Mouse (Mus musculus): ENCODE results near the gene Cysrt1. TPM values are rescaled to one million over a fixed set of nuclear protein-coding genes. Genes with fewer than 3 reads are reported as not detected.

Gene Cysrt1
- polyA plus RNA-seq, 1 experiment from 2014 or later, result not detected

GRCm38 (mm10) chr2:25265897-25266656 is 23.8 kb upstream of the Cysrt1 start:
- Histone ChIP-seq H3K9ac (ENCODE audit: low read length) (peak overlapping the region; percentile 26; the same call in 1 of the 2 replicates), H3K9me3 (ENCODE audit: control insufficient read depth, low read length) (no peaks in the 10 kb centered on the region), H3K4me1 (replicated peaks; ENCODE audit: control insufficient read depth, insufficient read depth, low read length) (peaks cover 34% of the 10 kb centered on the region), H3K4me3 (ENCODE audit: low read length) (no peak overlapping the region), H3K36me3 (ENCODE audit: control insufficient read depth, insufficient read depth, low read length) (peaks cover 3% of the 10 kb centered on the region; the same call in 1 of the 2 replicates), H3K27me3 (ENCODE audit: control insufficient read depth, insufficient read depth, low read depth, low read length) (peaks cover 5% of the 10 kb centered on the region), H3K4me2 (ENCODE audit: low read depth, low read length) (0 out of 2 replicates have a peak overlapping the region, but pooled peaks have one; percentile 8), H3K27ac (ENCODE audit: low read length) (no peak overlapping the region)
- no peak for ATAC-seq (ENCODE audit: low read depth)
- WGBS, result 61% methylated on average over 6 of the region's 6 CpGs

- no peak for ATAC-seq (ENCODE audit: low read depth)
- Histone ChIP-seq H3K4me2 (ENCODE audit: low read depth, low read length) (0 out of 2 replicates have a peak overlapping the region, but pooled peaks have one; percentile 10), H3K4me3 (ENCODE audit: low read length) (no peak overlapping the region), H3K4me1 (replicated peaks; ENCODE audit: control insufficient read depth, insufficient read depth, low read length) (peaks cover 32% of the 10 kb centered on the region), H3K27ac (ENCODE audit: low read length) (no peak overlapping the region), H3K27me3 (ENCODE audit: control insufficient read depth, insufficient read depth, low read depth, low read length) (peaks cover 5% of the 10 kb centered on the region), H3K36me3 (ENCODE audit: control insufficient read depth, insufficient read depth, low read length) (peaks cover 2% of the 10 kb centered on the region; the same call in 1 of the 2 replicates), H3K9ac (ENCODE audit: low read length) (no peak overlapping the region), H3K9me3 (ENCODE audit: control insufficient read depth, low read length) (no peaks in the 10 kb centered on the region)
- WGBS, result 66% methylated on average over 3 of the region's 3 CpGs
Observed at GRCm38 (mm10) chr2:25264851-25265250, 22.6 kb upstream of the Cysrt1 start.

GRCm38 (mm10) chr2:25264286-25264660 is 22.0 kb upstream of the Cysrt1 start:
- H3K4me1 ChIP-seq (replicated peaks; ENCODE audit: control insufficient read depth, insufficient read depth, low read length), result peaks cover 32% of the 10 kb centered on the region
- H3K9ac ChIP-seq (ENCODE audit: low read length), result no peak overlapping the region
- H3K27ac ChIP-seq (ENCODE audit: low read length), result no peak overlapping the region
- no peaks in the 10 kb centered on the region for H3K36me3 ChIP-seq (ENCODE audit: control insufficient read depth, insufficient read depth, low read length)
- H3K4me3 ChIP-seq (ENCODE audit: low read length), result no peak overlapping the region
- peaks cover 5% of the 10 kb centered on the region for H3K27me3 ChIP-seq (ENCODE audit: control insufficient read depth, insufficient read depth, low read depth, low read length)
- no peaks in the 10 kb centered on the region for H3K9me3 ChIP-seq (ENCODE audit: control insufficient read depth, low read length)
- H3K4me2 ChIP-seq (ENCODE audit: low read depth, low read length), result no peak overlapping the region
- 65% methylated on average over 5 of the region's 5 CpGs for WGBS
- no peak for ATAC-seq (ENCODE audit: low read depth)

GRCm38 (mm10) chr2:25263623-25264285 is 21.5 kb upstream of the Cysrt1 start:
- Histone ChIP-seq H3K4me2 (ENCODE audit: low read depth, low read length) (peak overlapping the region; percentile 98), H3K27me3 (ENCODE audit: control insufficient read depth, insufficient read depth, low read depth, low read length) (peaks cover 5% of the 10 kb centered on the region), H3K9ac (ENCODE audit: low read length) (peak overlapping the region; percentile 77), H3K36me3 (ENCODE audit: control insufficient read depth, insufficient read depth, low read length) (no peaks in the 10 kb centered on the region), H3K9me3 (ENCODE audit: control insufficient read depth, low read length) (no peaks in the 10 kb centered on the region), H3K27ac (ENCODE audit: low read length) (no peak overlapping the region), H3K4me3 (ENCODE audit: low read length) (peak overlapping the region; percentile 89), H3K4me1 (replicated peaks; ENCODE audit: control insufficient read depth, insufficient read depth, low read length) (peaks cover 32% of the 10 kb centered on the region)
- 22% methylated on average over 12 of the region's 12 CpGs for WGBS
- no peak for ATAC-seq (ENCODE audit: low read depth)

GRCm38 (mm10) chr2:25262795-25263622 is 20.8 kb upstream of the Cysrt1 start:
- Histone ChIP-seq H3K27ac (ENCODE audit: low read length) (peak overlapping the region; percentile 27), H3K4me2 (ENCODE audit: low read depth, low read length) (peak overlapping the region; percentile 98), H3K27me3 (ENCODE audit: control insufficient read depth, insufficient read depth, low read depth, low read length) (peaks cover 5% of the 10 kb centered on the region), H3K4me3 (ENCODE audit: low read length) (peak overlapping the region; percentile 89), H3K9ac (ENCODE audit: low read length) (peak overlapping the region; percentile 77), H3K4me1 (replicated peaks; ENCODE audit: control insufficient read depth, insufficient read depth, low read length) (peaks cover 32% of the 10 kb centered on the region), H3K9me3 (ENCODE audit: control insufficient read depth, low read length) (no peaks in the 10 kb centered on the region), H3K36me3 (ENCODE audit: control insufficient read depth, insufficient read depth, low read length) (no peaks in the 10 kb centered on the region)
- 1% methylated on average over 66 of the region's 82 CpGs for WGBS
- ATAC-seq (ENCODE audit: low read depth), result peak; percentile 18; the same call in 1 of the 2 replicates

GRCm38 (mm10) chr2:25262291-25262767 is 20.1 kb upstream of the Cysrt1 start, which contains the start of gene Tprn:
Gene Tprn, plus strand, starts transcription at chr2:25262618.
- Histone ChIP-seq H3K36me3 (ENCODE audit: control insufficient read depth, insufficient read depth, low read length) (no peaks in the 10 kb centered on the region), H3K4me2 (ENCODE audit: low read depth, low read length) (peak within 1 kb of the TSS; percentile 98), H3K27ac (ENCODE audit: low read length) (peak within 1 kb of the TSS; percentile 27), H3K9ac (ENCODE audit: low read length) (peak within 1 kb of the TSS; percentile 77), H3K4me1 (replicated peaks; ENCODE audit: control insufficient read depth, insufficient read depth, low read length) (peaks cover 32% of the 10 kb centered on the region), H3K4me3 (ENCODE audit: low read length) (peak within 1 kb of the TSS; percentile 89), H3K9me3 (ENCODE audit: control insufficient read depth, low read length) (no peaks in the 10 kb centered on the region), H3K27me3 (ENCODE audit: control insufficient read depth, insufficient read depth, low read depth, low read length) (peaks cover 5% of the 10 kb centered on the region)
- peak; percentile 99 for ATAC-seq (ENCODE audit: low read depth)
- WGBS, result 0% methylated on average over 39 of the region's 39 CpGs

- peak overlapping the region; percentile 89 for H3K4me3 ChIP-seq (ENCODE audit: low read length)
- ATAC-seq (ENCODE audit: low read depth), result no peak; the same call in none of the 2 replicates
- peaks cover 32% of the 10 kb centered on the region for H3K4me1 ChIP-seq (replicated peaks; ENCODE audit: control insufficient read depth, insufficient read depth, low read length)
- 40% methylated on average over 11 of the region's 12 CpGs for WGBS
- H3K9me3 ChIP-seq (ENCODE audit: control insufficient read depth, low read length), result no peaks in the 10 kb centered on the region
- peak overlapping the region; percentile 98 for H3K4me2 ChIP-seq (ENCODE audit: low read depth, low read length)
- no peaks in the 10 kb centered on the region for H3K36me3 ChIP-seq (ENCODE audit: control insufficient read depth, insufficient read depth, low read length)
- H3K27ac ChIP-seq (ENCODE audit: low read length), result no peak overlapping the region
- H3K27me3 ChIP-seq (ENCODE audit: control insufficient read depth, insufficient read depth, low read depth, low read length), result peaks cover 5% of the 10 kb centered on the region
- H3K9ac ChIP-seq (ENCODE audit: low read length), result peak overlapping the region; percentile 67
Observed at GRCm38 (mm10) chr2:25261870-25262269, 19.6 kb upstream of the Cysrt1 start.

GRCm38 (mm10) chr2:25258887-25259286 is 16.6 kb upstream of the Cysrt1 start:
- Histone ChIP-seq H3K4me3 (ENCODE audit: low read length) (no peak overlapping the region), H3K4me2 (ENCODE audit: low read depth, low read length) (no peak overlapping the region), H3K27me3 (ENCODE audit: control insufficient read depth, insufficient read depth, low read depth, low read length) (peaks cover 3% of the 10 kb centered on the region), H3K36me3 (ENCODE audit: control insufficient read depth, insufficient read depth, low read length) (no peaks in the 10 kb centered on the region), H3K4me1 (replicated peaks; ENCODE audit: control insufficient read depth, insufficient read depth, low read length) (peaks cover 23% of the 10 kb centered on the region), H3K9ac (ENCODE audit: low read length) (no peak overlapping the region), H3K9me3 (ENCODE audit: control insufficient read depth, low read length) (no peaks in the 10 kb centered on the region), H3K27ac (ENCODE audit: low read length) (no peak overlapping the region)
- no peak for ATAC-seq (ENCODE audit: low read depth)
- 45% methylated on average over 2 of the region's 2 CpGs for WGBS
